Mouse (Mus musculus) brown adipose tissue, adult 24 weeks (tissue): ENCODE measurements around the gene Rbm4b. TPM values are rescaled to one million over a fixed set of nuclear protein-coding genes. Genes with fewer than 3 reads are reported as not detected.

Source experiments
- H3K27ac ChIP-seq: fragments of 200-500 bp; replicated peaks from 2 replicates; pipeline ENCODE4 v1.5.1; 2012; ENCODE audit warnings: low read depth, mild to moderate bottlenecking, low read length
- H3K4me1 ChIP-seq: fragments of 200-500 bp; 2 replicates; pipeline ENCODE4 v1.6.1; 2012; ENCODE audit warnings: low read length, mixed read lengths; ENCODE audit not compliant: control insufficient read depth, insufficient read depth, insufficient read length
- H3K4me3 ChIP-seq: fragments of 200-500 bp; 2 replicates; pipeline ENCODE4 v1.5.1; 2012; ENCODE audit warnings: low read depth, mild to moderate bottlenecking, low read length, moderate library complexity; ENCODE audit not compliant: insufficient read depth
- polyA plus RNA-seq: library from polyadenylated mRNA; stranded (reverse); fragments of >200 nt; gene quantifications from 2 replicates; pipeline ENCODE4 v1.2.4, GENCODE M21; 2012; ENCODE audit not compliant: missing spikeins, insufficient read depth, insufficient read length

Gene Rbm4b
- 4.7 and 5.8 TPM in 2 replicates for polyA plus RNA-seq

GRCm38 (mm10) chr19:4756193-4756911, at the start of gene Rbm4b:
TSS of gene Rbm4b (plus strand) at chr19:4756497.
- peak within 1 kb of the TSS; percentile 87 for H3K4me3 ChIP-seq
- H3K27ac ChIP-seq, result peak within 1 kb of the TSS; percentile 82
- H3K4me1 ChIP-seq, result peaks cover 3% of the 10 kb centered on the region; the same call in 1 of the 2 replicates

GRCm38 (mm10) chr19:4708765-4709164, 47.5 kb upstream of the Rbm4b start:
- no peak overlapping the region for H3K4me3 ChIP-seq
- H3K4me1 ChIP-seq, result no peaks in the 10 kb centered on the region

GRCm38 (mm10) chr19:4711098-4711600, 45.1 kb upstream of the Rbm4b start, which contains the start of gene Sptbn2:
TSS of gene Sptbn2 (plus strand) at chr19:4711167.
- H3K4me1 ChIP-seq, result no peaks in the 10 kb centered on the region
- H3K27ac ChIP-seq, result no peak within 1 kb of the TSS
- H3K4me3 ChIP-seq, result peak within 1 kb of the TSS; percentile 33; the same call in 1 of the 2 replicates

More at GRCm38 (mm10) chr19:4708765-4709164, 47.5 kb upstream of the Rbm4b start:
- H3K27ac ChIP-seq, result no peak overlapping the region

- no peak overlapping the region for H3K27ac ChIP-seq
- H3K4me3 ChIP-seq, result peak overlapping the region; percentile 33; the same call in 1 of the 2 replicates
- H3K4me1 ChIP-seq, result no peaks in the 10 kb centered on the region
These were observed 44.6 kb upstream of the Rbm4b start for GRCm38 (mm10) chr19:4711601-4712155.

- peak overlapping the region; percentile 33; the same call in 1 of the 2 replicates for H3K4me3 ChIP-seq
- no peak overlapping the region for H3K27ac ChIP-seq
- no peaks in the 10 kb centered on the region for H3K4me1 ChIP-seq
These were observed 44.0 kb upstream of the Rbm4b start for GRCm38 (mm10) chr19:4712156-4712780.

- no peak overlapping the region for H3K27ac ChIP-seq
- no peak overlapping the region for H3K4me3 ChIP-seq
- H3K4me1 ChIP-seq, result no peaks in the 10 kb centered on the region
These were observed 43.3 kb upstream of the Rbm4b start for GRCm38 (mm10) chr19:4712781-4713526.

- Histone ChIP-seq H3K27ac (no peak overlapping the region), H3K4me3 (no peak overlapping the region), H3K4me1 (no peaks in the 10 kb centered on the region)
These were observed 42.4 kb upstream of the Rbm4b start for GRCm38 (mm10) chr19:4713886-4714285.

- Histone ChIP-seq H3K4me3 (no peak overlapping the region), H3K4me1 (no peaks in the 10 kb centered on the region), H3K27ac (no peak overlapping the region)
These were observed 39.5 kb upstream of the Rbm4b start for GRCm38 (mm10) chr19:4716756-4717155.

GRCm38 (mm10) chr19:4717281-4717680, 39.0 kb upstream of the Rbm4b start:
- Histone ChIP-seq H3K27ac (no peak overlapping the region), H3K4me1 (no peaks in the 10 kb centered on the region), H3K4me3 (no peak overlapping the region)

GRCm38 (mm10) chr19:4718716-4719115, 37.6 kb upstream of the Rbm4b start:
- no peak overlapping the region for H3K27ac ChIP-seq
- no peaks in the 10 kb centered on the region for H3K4me1 ChIP-seq
- no peak overlapping the region for H3K4me3 ChIP-seq

GRCm38 (mm10) chr19:4719351-4719764, 36.9 kb upstream of the Rbm4b start:
- H3K4me1 ChIP-seq, result no peaks in the 10 kb centered on the region
- H3K27ac ChIP-seq, result no peak overlapping the region
- H3K4me3 ChIP-seq, result no peak overlapping the region

- H3K27ac ChIP-seq, result no peak overlapping the region
- H3K4me3 ChIP-seq, result no peak overlapping the region
- H3K4me1 ChIP-seq, result no peaks in the 10 kb centered on the region
These were observed 36.2 kb upstream of the Rbm4b start for GRCm38 (mm10) chr19:4720112-4720511.

- Histone ChIP-seq H3K4me1 (no peaks in the 10 kb centered on the region), H3K4me3 (no peak overlapping the region), H3K27ac (no peak overlapping the region)
These were observed 35.5 kb upstream of the Rbm4b start for GRCm38 (mm10) chr19:4720671-4721244.

GRCm38 (mm10) chr19:4729186-4729585, 27.1 kb upstream of the Rbm4b start:
- Histone ChIP-seq H3K4me1 (no peaks in the 10 kb centered on the region), H3K4me3 (no peak overlapping the region), H3K27ac (no peak overlapping the region)
